Mouse (Mus musculus) liver, embryonic 14.5 days (tissue): Measurements from ENCODE around the gene Celf2. TPM values are rescaled to one million over a fixed set of nuclear protein-coding genes. Genes with fewer than 3 reads are reported as not detected.

Source experiments
- ATAC-seq: fragments of 200-750 bp; cut with Nextera tagmentation; 2 replicates; pipeline ENCODE4 v1.8.0; 2017; ENCODE audit warnings: moderate number of reproducible peaks, mild to moderate bottlenecking, moderate library complexity; ENCODE audit not compliant: insufficient read depth
- DNase-seq, 3 experiments: peaks; one replicate each; pipeline ENCODE4 v3.0.0-alpha.2; 2012 to 2013; ENCODE audit warnings: low read depth in 3 of 3, low spot score in 3 of 3
- H3K27ac ChIP-seq: fragments of 300-500 bp; sonication (generic); 2 replicates; pipeline ENCODE4 v1.5.1; 2014; ENCODE audit warnings: moderate library complexity, mild to moderate bottlenecking, control low read depth, inconsistent platforms
- H3K27me3 ChIP-seq: fragments of 300-500 bp; sonication (generic); 2 replicates; pipeline ENCODE4 v1.6.1; 2014; ENCODE audit warnings: mild to moderate bottlenecking, low read length, moderate library complexity; ENCODE audit not compliant: control insufficient read depth, insufficient read depth
- H3K36me3 ChIP-seq: fragments of 300-500 bp; sonication (generic); replicated peaks from 2 replicates; pipeline ENCODE4 v1.6.1; 2014; ENCODE audit warnings: low read depth; ENCODE audit not compliant: control insufficient read depth, insufficient read depth
- H3K4me1 ChIP-seq, 2 experiments: fragments of 200-500 bp in 1 of 2; fragments of 300-500 bp in 1 of 2; sonication (generic) in 1 of 2; replicated peaks; 2 replicates each; pipeline ENCODE4 v1.6.1; 2012 to 2014; ENCODE audit warnings: antibody characterized with exemption in 1 of 2, inconsistent platforms in 1 of 2, low read length in 1 of 2; ENCODE audit not compliant: control insufficient read depth in 2 of 2, insufficient read depth in 2 of 2
- H3K4me2 ChIP-seq: fragments of 300-500 bp; sonication (generic); 2 replicates; pipeline ENCODE4 v1.6.1; 2014; ENCODE audit warnings: low read depth, mild to moderate bottlenecking, control low read depth, moderate library complexity
- H3K4me3 ChIP-seq, 2 experiments: fragments of 200-500 bp in 1 of 2; fragments of 300-500 bp in 1 of 2; sonication (generic) in 1 of 2; 2 replicates each; pipeline ENCODE4 v1.5.1; 2012 to 2014; ENCODE audit warnings: low read depth in 2 of 2, low read length in 2 of 2, mild to moderate bottlenecking in 2 of 2, control low read depth in 1 of 2, inconsistent platforms in 1 of 2, moderate library complexity in 1 of 2; ENCODE audit not compliant: insufficient read depth in 1 of 2
- H3K9ac ChIP-seq: fragments of 300-500 bp; sonication (generic); replicated peaks from 2 replicates; pipeline ENCODE4 v1.6.1; 2014; ENCODE audit warnings: mild to moderate bottlenecking, control low read depth, moderate library complexity
- H3K9me3 ChIP-seq: fragments of 300-500 bp; sonication (generic); 2 replicates; pipeline ENCODE4 v1.6.1; 2016; ENCODE audit warnings: low read length, mixed read lengths; ENCODE audit not compliant: control insufficient read depth
- CTCF ChIP-seq: IDR thresholded peaks from 2 replicates; pipeline ENCODE4 v1.5.1; 2016; ENCODE audit warnings: antibody characterized with exemption, low read depth, control low read depth
- EP300 ChIP-seq: IDR thresholded peaks from 2 replicates; pipeline ENCODE4 v1.6.1; 2016; ENCODE audit warnings: antibody characterized with exemption, low read depth
- WGBS: fragments of 180-500 bp; shearing (Covaris S2); extraction: QIAGEN DNeasy Blood & Tissue Kit; methylation state at CpG from one replicate; pipeline ENCODE4 v1.1.7; 2014; ENCODE audit not compliant: insufficient replicate concordance; 5-methylcytosine and 5-hydroxymethylcytosine counted together
- polyA plus RNA-seq, 2 experiments: library from polyadenylated mRNA; depleted of rRNA in 1 of 2; stranded (reverse) in 1 of 2; unstranded in 1 of 2; fragments of >200 nt; fragmentation: Nextera tagmentation in 1 of 2; extraction: Ambion mirVana in 1 of 2; gene quantifications; 2 replicates each; pipeline versions ENCODE4 v1.2.1 to v1.2.3; 2012 to 2014

Gene Celf2
- polyA plus RNA-seq, 2 experiments, result 3.9 to 7.8 TPM

- Histone ChIP-seq H3K4me1 (peaks cover 0 to 14% of the 10 kb centered on the region in 2 experiments; a peak in 2 of 4 replicates), H3K4me3 (no peak overlapping the region), H3K36me3 (no peaks in the 10 kb centered on the region), H3K9me3 (no peaks in the 10 kb centered on the region), H3K9ac (no peak overlapping the region), H3K27ac (no peak overlapping the region), H3K27me3 (no peaks in the 10 kb centered on the region), H3K4me2 (no peak overlapping the region)
- no peak for TF ChIP-seq CTCF
- no peak for TF ChIP-seq EP300
- ATAC-seq, result no peak
- WGBS, result 67% methylated on average over 6 of the region's 6 CpGs
- no peak for DNase-seq
Observed at GRCm38 (mm10) chr2:6713529-6713928, 795.8 kb downstream of the Celf2 start.

GRCm38 (mm10) chr2:6710687-6711430, 798.5 kb downstream of the Celf2 start:
- 23% methylated on average over 7 of the region's 7 CpGs for WGBS
- Histone ChIP-seq H3K4me2 (peak overlapping the region; percentile 29; the same call in 1 of the 2 replicates), H3K36me3 (no peaks in the 10 kb centered on the region), H3K27me3 (no peaks in the 10 kb centered on the region), H3K4me1 (peaks cover 0 to 19% of the 10 kb centered on the region in 2 experiments; a peak in 2 of 4 replicates), H3K27ac (no peak overlapping the region), H3K9me3 (no peaks in the 10 kb centered on the region), H3K9ac (no peak overlapping the region), H3K4me3 (no peak overlapping the region)
- peak; percentile 53; the same call in 1 of the 2 replicates for ATAC-seq
- DNase-seq, result no peak
- TF ChIP-seq EP300 (no peak), CTCF (no peak)

DNA sequence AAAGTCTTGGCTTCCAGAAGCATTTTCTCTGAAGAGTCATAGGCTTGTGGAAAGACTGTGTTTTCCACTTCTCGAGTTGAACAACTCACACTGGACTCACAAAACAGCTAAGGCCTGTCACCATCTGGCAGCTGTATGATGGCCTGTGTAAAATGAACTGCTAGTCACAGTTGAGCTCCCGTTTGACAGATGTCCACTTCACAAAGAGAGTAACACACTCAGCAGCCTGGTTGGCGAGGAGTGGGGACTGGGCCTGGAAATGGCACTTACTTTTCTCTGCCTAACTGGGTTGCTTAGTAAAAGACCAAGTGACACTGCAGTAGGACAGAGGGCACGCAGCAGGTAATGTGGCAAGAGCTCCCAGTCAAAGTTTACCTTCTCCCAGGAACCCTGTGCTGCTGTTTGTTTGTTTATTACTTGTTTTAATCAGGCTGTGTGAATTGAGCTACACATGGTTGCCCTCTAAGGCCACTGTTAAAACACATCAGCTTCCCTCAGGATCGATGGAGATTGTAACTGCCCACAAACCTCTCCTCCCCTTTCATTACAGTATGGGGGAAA, 801.3 kb downstream of the Celf2 start:
- Histone ChIP-seq H3K4me1 (peaks cover 0 to 28% of the 10 kb centered on the region in 2 experiments; a peak in 2 of 4 replicates), H3K27me3 (no peaks in the 10 kb centered on the region), H3K9me3 (no peaks in the 10 kb centered on the region), H3K4me2 (no peak overlapping the region), H3K4me3 (no peak overlapping the region), H3K9ac (no peak overlapping the region), H3K36me3 (no peaks in the 10 kb centered on the region), H3K27ac (no peak overlapping the region)
- TF ChIP-seq CTCF (no peak), EP300 (no peak)
- no peak for ATAC-seq
- DNase-seq, result no peak
- WGBS, result 25% methylated on average over 5 of the region's 5 CpGs

- H3K27ac ChIP-seq, result no peak overlapping the region
Observed at GRCm38 (mm10) chr2:6707276-6707675, 802.1 kb downstream of the Celf2 start.

More at GRCm38 (mm10) chr2:6707276-6707675, 802.1 kb downstream of the Celf2 start:
- ATAC-seq (peak; percentile 31; the same call in 1 of the 2 replicates), DNase-seq (no peak)
- Histone ChIP-seq H3K4me2 (no peak overlapping the region), H3K9me3 (no peaks in the 10 kb centered on the region), H3K9ac (no peak overlapping the region), H3K36me3 (no peaks in the 10 kb centered on the region), H3K4me1 (peaks cover 0 to 26% of the 10 kb centered on the region in 2 experiments; a peak in 2 of 4 replicates), H3K27me3 (no peaks in the 10 kb centered on the region), H3K4me3 (no peak overlapping the region)
- 6% methylated on average over 2 of the region's 2 CpGs for WGBS
- TF ChIP-seq EP300, result no peak
- TF ChIP-seq CTCF, result no peak
